Mouse (Mus musculus) ES-Bruce4 (cell line): ENCODE results near the gene Fdx1. TPM values are rescaled to one million over a fixed set of nuclear protein-coding genes. Genes with fewer than 3 reads are reported as not detected.

ENCODE experiments used
- H3K27ac ChIP-seq: 2 replicates; pipeline ENCODE4 v1.5.1; 2012; ENCODE audit warnings: low read length, inconsistent platforms; ENCODE audit not compliant: insufficient read depth
- H3K27me3 ChIP-seq: 2 replicates; pipeline ENCODE4 v1.6.1; 2012; ENCODE audit warnings: mild to moderate bottlenecking, low read length, inconsistent platforms; ENCODE audit not compliant: control insufficient read depth, poor library complexity, insufficient read depth, severe bottlenecking
- H3K36me3 ChIP-seq: 2 replicates; pipeline ENCODE4 v1.6.1; 2012; ENCODE audit warnings: inconsistent platforms, mild to moderate bottlenecking, low read length, moderate library complexity; ENCODE audit not compliant: control insufficient read depth, poor library complexity, insufficient read depth, severe bottlenecking
- H3K4me1 ChIP-seq: one replicate; pipeline ENCODE4 v1.8.1; 2011; ENCODE audit warnings: low read length; ENCODE audit not compliant: control insufficient read depth, insufficient read depth
- H3K4me3 ChIP-seq: 2 replicates; pipeline ENCODE4 v1.5.1; 2011; ENCODE audit warnings: low read depth, mild to moderate bottlenecking, low read length
- H3K9ac ChIP-seq: 2 replicates; pipeline ENCODE4 v1.6.1; 2012; ENCODE audit warnings: low read depth, mild to moderate bottlenecking, inconsistent platforms; ENCODE audit not compliant: poor library complexity, severe bottlenecking
- H3K9me3 ChIP-seq: replicated peaks from 2 replicates; pipeline ENCODE4 v1.6.1; 2012; ENCODE audit warnings: mild to moderate bottlenecking, low read length, inconsistent platforms; ENCODE audit not compliant: control insufficient read depth, poor library complexity, insufficient read depth, severe bottlenecking
- CTCF ChIP-seq: IDR thresholded peaks from one replicate; pipeline ENCODE4 v1.8.1; 2011; ENCODE audit warnings: low read depth, low read length
- EP300 ChIP-seq: IDR thresholded peaks from 2 replicates; pipeline ENCODE4 v1.6.1; 2011; ENCODE audit warnings: low read depth, low read length; ENCODE audit not compliant: insufficient read depth
- POLR2A ChIP-seq: IDR thresholded peaks from one replicate; pipeline ENCODE4 v1.8.1; 2011; ENCODE audit warnings: low read length; ENCODE audit not compliant: insufficient read depth
- polyA plus RNA-seq: library from polyadenylated mRNA; stranded (reverse); fragments of >200 nt; gene quantifications from 2 replicates; pipeline ENCODE4 v1.2.4, GENCODE M21; 2011; ENCODE audit warnings: low read depth; ENCODE audit not compliant: missing spikeins, insufficient read depth, insufficient read length

The Fdx1 gene
- polyA plus RNA-seq, 1 experiment: 17.0 TPM

GRCm38 (mm10) chr9:51934641-51935040, 28.7 kb downstream of the Fdx1 start:
- Histone ChIP-seq H3K36me3 (no peaks in the 10 kb centered on the region), H3K27me3 (no peaks in the 10 kb centered on the region), H3K4me3 (no peak overlapping the region), H3K9ac (no peak overlapping the region), H3K9me3 (no peaks in the 10 kb centered on the region), H3K27ac (no peak overlapping the region), H3K4me1 (no peaks in the 10 kb centered on the region)
- TF ChIP-seq CTCF: no peak
- no peak for TF ChIP-seq POLR2A
- no peak for TF ChIP-seq EP300

GRCm38 (mm10) chr9:51931997-51932396, 31.4 kb downstream of the Fdx1 start:
- TF ChIP-seq EP300 (no peak), POLR2A (no peak), CTCF (no peak)
- Histone ChIP-seq H3K27ac (no peak overlapping the region), H3K9me3 (no peaks in the 10 kb centered on the region)

GRCm38 (mm10) chr9:51931054-51931690, 32.2 kb downstream of the Fdx1 start:
- no peak overlapping the region for H3K9ac ChIP-seq
- H3K27ac ChIP-seq: no peak overlapping the region
- H3K4me1 ChIP-seq: no peaks in the 10 kb centered on the region
- H3K36me3 ChIP-seq: no peaks in the 10 kb centered on the region
- no peaks in the 10 kb centered on the region for H3K27me3 ChIP-seq
- TF ChIP-seq CTCF (no peak), POLR2A (no peak), EP300 (no peak)
- no peaks in the 10 kb centered on the region for H3K9me3 ChIP-seq
- H3K4me3 ChIP-seq: no peak overlapping the region

More at GRCm38 (mm10) chr9:51931997-51932396, 31.4 kb downstream of the Fdx1 start:
- Histone ChIP-seq H3K9ac (no peak overlapping the region), H3K36me3 (no peaks in the 10 kb centered on the region), H3K4me3 (no peak overlapping the region), H3K27me3 (no peaks in the 10 kb centered on the region), H3K4me1 (no peaks in the 10 kb centered on the region)

- Histone ChIP-seq H3K4me1 (no peaks in the 10 kb centered on the region), H3K27ac (no peak overlapping the region), H3K36me3 (no peaks in the 10 kb centered on the region), H3K9ac (no peak overlapping the region), H3K4me3 (no peak overlapping the region), H3K9me3 (no peaks in the 10 kb centered on the region), H3K27me3 (no peaks in the 10 kb centered on the region)
- TF ChIP-seq EP300 (no peak), POLR2A (no peak), CTCF (no peak)
Measured at GRCm38 (mm10) chr9:51929972-51930371, 33.4 kb downstream of the Fdx1 start.

GRCm38 (mm10) chr9:51928659-51929058, 34.7 kb downstream of the Fdx1 start:
- Histone ChIP-seq H3K4me3 (no peak overlapping the region), H3K9ac (no peak overlapping the region), H3K36me3 (no peaks in the 10 kb centered on the region), H3K4me1 (no peaks in the 10 kb centered on the region), H3K27ac (no peak overlapping the region), H3K9me3 (no peaks in the 10 kb centered on the region), H3K27me3 (no peaks in the 10 kb centered on the region)
- TF ChIP-seq CTCF (no peak), EP300 (no peak), POLR2A (no peak)

- Histone ChIP-seq H3K27me3 (no peaks in the 10 kb centered on the region), H3K27ac (no peak overlapping the region), H3K4me3 (no peak overlapping the region), H3K9me3 (no peaks in the 10 kb centered on the region), H3K4me1 (no peaks in the 10 kb centered on the region), H3K36me3 (no peaks in the 10 kb centered on the region), H3K9ac (no peak overlapping the region)
- TF ChIP-seq POLR2A (no peak), CTCF (no peak), EP300 (no peak)
Measured at GRCm38 (mm10) chr9:51928116-51928515, 35.2 kb downstream of the Fdx1 start.

- TF ChIP-seq CTCF: no peak
- TF ChIP-seq POLR2A: no peak
- TF ChIP-seq EP300: no peak
- Histone ChIP-seq H3K9me3 (no peaks in the 10 kb centered on the region), H3K9ac (no peak overlapping the region), H3K4me3 (no peak overlapping the region), H3K36me3 (no peaks in the 10 kb centered on the region), H3K4me1 (no peaks in the 10 kb centered on the region), H3K27me3 (no peaks in the 10 kb centered on the region), H3K27ac (no peak overlapping the region)
Measured at GRCm38 (mm10) chr9:51927680-51928079, 35.7 kb downstream of the Fdx1 start.
